Mouse (Mus musculus): ENCODE results near the gene Aph1c.
A peak's percentile ranks its signal among the peaks of the same experiment; 100 is the strongest.

Gene Aph1c

DNA sequence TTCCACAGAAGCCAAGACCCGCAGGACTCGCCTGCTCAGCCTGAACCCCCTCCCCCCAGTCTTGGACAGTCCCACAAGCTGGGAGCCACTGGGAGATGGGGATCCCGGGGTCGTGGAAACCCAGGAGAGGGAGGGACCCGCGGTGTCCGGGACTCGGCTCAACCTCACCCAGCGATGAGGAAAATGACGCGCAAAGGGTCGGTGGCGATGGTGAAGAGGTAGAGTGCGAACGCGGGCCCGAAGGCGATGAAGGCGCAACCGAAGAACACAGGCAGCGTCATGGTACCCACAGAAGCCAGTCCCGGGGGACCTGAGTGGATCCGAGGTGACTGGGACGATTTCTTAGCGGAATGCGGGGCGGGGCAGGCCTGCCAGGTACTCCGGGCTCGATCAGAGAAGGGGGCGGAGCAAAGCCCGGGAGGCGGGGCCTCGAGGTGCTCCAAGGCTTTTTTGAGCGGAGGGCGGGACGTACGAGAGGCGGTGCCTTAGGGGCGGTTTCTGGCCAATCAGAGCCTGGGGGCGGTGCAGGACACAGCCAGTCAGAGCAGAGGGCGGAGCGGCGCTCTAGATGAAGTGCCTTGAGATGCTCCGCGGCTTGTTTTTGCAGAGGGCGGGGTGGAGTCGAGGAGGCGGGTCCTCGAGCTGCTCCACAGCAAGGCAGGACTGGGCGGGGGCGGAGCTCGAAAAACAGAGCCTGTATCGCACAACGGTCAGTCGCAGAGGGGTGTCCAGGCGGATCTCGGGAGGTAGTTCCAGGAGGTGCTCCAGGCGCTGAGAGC, at the start of gene Aph1c:
Aph1c (minus strand) TSS at position 409 of the 779 bp plus-strand sequence.
- Histone ChIP-seq H3K4me3 (replicated peaks; ENCODE audit: low read length) (peak within 1 kb of the TSS; percentile 87), H3K36me3 (ENCODE audit: insufficient read depth, low read length) (no peaks in the 10 kb centered on the region), H3K27me3 (ENCODE audit: insufficient read depth, low read length) (peaks cover 37% of the 10 kb centered on the region), H3K4me1 (replicated peaks; ENCODE audit: low read depth, low read length) (peaks cover 14% of the 10 kb centered on the region), H3K9me3 (ENCODE audit: low read length) (no peaks in the 10 kb centered on the region)
- TF ChIP-seq NANOG (IDR thresholded peaks at IDR 0.05; ENCODE audit: borderline replicate concordance, low read length): no peak
- TF ChIP-seq POU5F1 (IDR thresholded peaks at IDR 0.05; ENCODE audit: borderline replicate concordance, low read length): no peak
- no peak for TF ChIP-seq CTCF (conservative IDR thresholded peaks at IDR 0.05; ENCODE audit: low read length)

DNA sequence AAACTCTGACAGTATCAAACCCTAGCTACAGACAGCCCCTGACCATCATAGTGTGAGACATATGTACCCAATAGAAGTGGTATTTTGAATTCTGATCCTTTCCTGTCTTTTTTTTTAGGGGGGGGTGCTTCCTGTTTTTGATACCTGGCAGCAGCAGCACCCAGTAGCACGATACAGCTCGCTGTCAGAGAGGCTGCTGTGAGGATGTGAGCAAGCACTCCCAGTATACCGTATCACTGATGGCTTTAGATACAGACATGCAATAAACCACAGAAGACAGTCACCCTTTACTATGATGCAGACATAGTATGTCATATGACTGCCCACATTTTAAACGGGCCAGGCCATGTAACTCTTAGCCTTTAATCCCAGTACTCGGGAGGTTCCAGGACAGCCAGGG, 49.0 kb upstream of the Aph1c start:
- no peaks in the 10 kb centered on the region for H3K27me3 ChIP-seq (ENCODE audit: insufficient read depth, low read length)
- H3K4me3 ChIP-seq (replicated peaks; ENCODE audit: low read length): no peak overlapping the region
- TF ChIP-seq POU5F1 (IDR thresholded peaks at IDR 0.05; ENCODE audit: borderline replicate concordance, low read length) (no peak), CTCF (conservative IDR thresholded peaks at IDR 0.05; ENCODE audit: low read length) (no peak), NANOG (IDR thresholded peaks at IDR 0.05; ENCODE audit: borderline replicate concordance, low read length) (no peak)
- H3K36me3 ChIP-seq (ENCODE audit: insufficient read depth, low read length): no peaks in the 10 kb centered on the region
- H3K9me3 ChIP-seq (ENCODE audit: low read length): no peaks in the 10 kb centered on the region
- H3K4me1 ChIP-seq (replicated peaks; ENCODE audit: low read depth, low read length): peaks cover 9% of the 10 kb centered on the region; the same call in 1 of the 2 replicates

DNA sequence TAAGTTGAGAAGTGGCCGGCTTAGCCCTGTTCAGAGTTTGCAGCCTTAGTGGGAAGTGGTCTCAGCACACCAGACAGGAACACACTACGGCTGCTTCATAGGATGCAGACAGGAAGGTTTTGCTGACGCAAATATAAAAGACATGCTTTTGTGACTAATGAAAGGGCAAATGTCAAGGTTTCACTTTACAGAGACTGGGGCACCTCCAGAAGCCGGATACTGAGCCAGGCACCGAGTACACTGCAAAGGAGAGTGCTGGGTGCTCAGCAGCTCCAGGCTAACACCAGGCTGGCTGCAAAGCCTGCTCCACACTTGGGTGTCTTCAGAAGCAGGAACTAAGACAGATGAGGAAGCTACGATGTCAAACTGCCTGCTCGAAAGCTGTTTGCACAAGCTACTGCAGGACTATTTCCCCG, 47.9 kb upstream of the Aph1c start:
- TF ChIP-seq CTCF (conservative IDR thresholded peaks at IDR 0.05; ENCODE audit: low read length) (no peak), POU5F1 (IDR thresholded peaks at IDR 0.05; ENCODE audit: borderline replicate concordance, low read length) (no peak), NANOG (IDR thresholded peaks at IDR 0.05; ENCODE audit: borderline replicate concordance, low read length) (no peak)
- Histone ChIP-seq H3K36me3 (ENCODE audit: insufficient read depth, low read length) (no peaks in the 10 kb centered on the region), H3K9me3 (ENCODE audit: low read length) (no peaks in the 10 kb centered on the region), H3K4me3 (replicated peaks; ENCODE audit: low read length) (no peak overlapping the region), H3K4me1 (replicated peaks; ENCODE audit: low read depth, low read length) (peaks cover 9% of the 10 kb centered on the region; the same call in 1 of the 2 replicates), H3K27me3 (ENCODE audit: insufficient read depth, low read length) (no peaks in the 10 kb centered on the region)

DNA sequence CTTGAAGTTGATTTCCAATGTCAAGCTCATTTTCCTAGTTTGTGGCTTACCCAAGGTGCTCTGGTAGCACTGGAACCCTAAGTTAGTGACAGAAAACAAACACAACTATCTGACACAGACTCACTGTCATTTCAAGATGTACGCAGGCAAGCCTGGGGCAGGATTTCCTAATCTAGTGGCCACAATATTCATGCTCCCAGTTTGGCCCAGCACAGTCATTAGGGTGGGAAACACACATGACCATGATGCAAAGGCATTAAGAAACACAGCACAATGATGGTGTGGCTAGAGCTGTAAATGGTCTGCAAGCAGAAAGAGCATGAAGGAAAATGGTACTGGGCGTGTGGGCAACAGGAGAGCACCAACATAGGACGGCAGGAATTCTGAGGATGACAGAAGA, 47.3 kb upstream of the Aph1c start:
- Histone ChIP-seq H3K36me3 (ENCODE audit: insufficient read depth, low read length) (no peaks in the 10 kb centered on the region), H3K27me3 (ENCODE audit: insufficient read depth, low read length) (no peaks in the 10 kb centered on the region), H3K4me1 (replicated peaks; ENCODE audit: low read depth, low read length) (peaks cover 4% of the 10 kb centered on the region; the same call in 1 of the 2 replicates), H3K9me3 (ENCODE audit: low read length) (no peaks in the 10 kb centered on the region), H3K4me3 (replicated peaks; ENCODE audit: low read length) (no peak overlapping the region)
- TF ChIP-seq CTCF (conservative IDR thresholded peaks at IDR 0.05; ENCODE audit: low read length) (no peak), POU5F1 (IDR thresholded peaks at IDR 0.05; ENCODE audit: borderline replicate concordance, low read length) (no peak), NANOG (IDR thresholded peaks at IDR 0.05; ENCODE audit: borderline replicate concordance, low read length) (no peak)

DNA sequence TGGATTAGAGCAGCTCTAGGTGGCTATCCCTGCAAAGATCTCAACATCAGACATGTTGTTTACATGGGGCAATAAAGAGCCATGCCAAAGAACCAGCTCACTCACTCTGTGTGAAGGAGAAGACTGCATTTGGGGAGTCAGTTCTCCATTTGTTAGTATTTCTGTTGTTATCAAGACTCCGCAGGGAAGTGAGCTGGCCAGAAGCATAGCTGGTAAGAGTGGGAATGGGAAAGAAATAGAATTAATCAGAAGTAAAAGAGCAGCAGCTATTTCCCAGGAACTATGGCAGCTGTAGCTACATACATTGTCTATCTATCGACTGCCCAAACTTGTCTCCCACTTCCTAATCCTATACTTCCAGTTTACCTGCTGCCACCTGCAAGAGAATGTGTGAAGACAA, 46.2 kb upstream of the Aph1c start:
- H3K36me3 ChIP-seq (ENCODE audit: insufficient read depth, low read length): no peaks in the 10 kb centered on the region
- no peak overlapping the region for H3K4me3 ChIP-seq (replicated peaks; ENCODE audit: low read length)
- no peaks in the 10 kb centered on the region for H3K4me1 ChIP-seq (replicated peaks; ENCODE audit: low read depth, low read length)
- TF ChIP-seq POU5F1 (IDR thresholded peaks at IDR 0.05; ENCODE audit: borderline replicate concordance, low read length): no peak
- TF ChIP-seq CTCF (conservative IDR thresholded peaks at IDR 0.05; ENCODE audit: low read length): no peak
- TF ChIP-seq NANOG (IDR thresholded peaks at IDR 0.05; ENCODE audit: borderline replicate concordance, low read length): no peak
- no peaks in the 10 kb centered on the region for H3K9me3 ChIP-seq (ENCODE audit: low read length)
- no peaks in the 10 kb centered on the region for H3K27me3 ChIP-seq (ENCODE audit: insufficient read depth, low read length)

DNA sequence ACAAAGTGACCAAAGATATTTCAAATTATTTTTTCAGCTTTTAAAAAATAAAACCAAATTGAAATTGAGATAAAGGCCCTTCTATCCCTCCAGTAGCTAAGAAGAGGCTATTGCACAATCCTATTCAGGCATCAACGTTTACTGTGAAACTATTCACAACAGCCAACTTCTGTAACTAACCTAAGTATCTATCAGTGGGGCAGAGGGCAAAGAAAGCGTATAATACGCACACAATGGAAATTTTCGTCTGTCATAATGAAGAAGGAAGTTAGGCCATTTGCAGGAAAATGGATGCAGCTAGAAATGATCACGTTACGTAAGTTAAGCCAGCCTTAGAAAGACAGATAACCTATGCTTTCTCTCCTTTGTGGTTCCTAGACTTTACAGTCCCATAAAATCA, 45.0 kb upstream of the Aph1c start:
- H3K36me3 ChIP-seq (ENCODE audit: insufficient read depth, low read length): no peaks in the 10 kb centered on the region
- TF ChIP-seq NANOG (IDR thresholded peaks at IDR 0.05; ENCODE audit: borderline replicate concordance, low read length) (no peak), POU5F1 (IDR thresholded peaks at IDR 0.05; ENCODE audit: borderline replicate concordance, low read length) (no peak), CTCF (conservative IDR thresholded peaks at IDR 0.05; ENCODE audit: low read length) (no peak)
- no peaks in the 10 kb centered on the region for H3K27me3 ChIP-seq (ENCODE audit: insufficient read depth, low read length)
- no peak overlapping the region for H3K4me3 ChIP-seq (replicated peaks; ENCODE audit: low read length)
- no peaks in the 10 kb centered on the region for H3K9me3 ChIP-seq (ENCODE audit: low read length)
- H3K4me1 ChIP-seq (replicated peaks; ENCODE audit: low read depth, low read length): no peaks in the 10 kb centered on the region

DNA sequence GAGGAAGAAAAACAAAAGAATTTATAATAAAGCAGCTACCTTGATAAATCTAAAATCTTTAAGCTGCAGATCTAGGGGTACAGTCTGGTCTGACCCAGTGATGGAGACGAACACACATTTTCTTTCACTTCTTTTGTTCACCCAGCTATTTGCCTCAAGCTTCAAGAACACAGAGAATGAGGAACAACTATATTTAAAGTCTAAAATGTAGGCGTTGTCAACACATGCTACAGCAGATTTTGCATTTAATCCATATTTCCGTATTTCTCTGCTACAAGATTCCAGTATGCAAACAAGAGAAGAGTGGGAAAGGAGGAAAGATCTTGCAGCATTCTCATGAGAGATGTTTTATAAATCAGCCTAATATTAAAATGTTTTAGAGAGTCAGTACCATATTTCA, 44.4 kb upstream of the Aph1c start:
- TF ChIP-seq NANOG (IDR thresholded peaks at IDR 0.05; ENCODE audit: borderline replicate concordance, low read length): no peak
- H3K27me3 ChIP-seq (ENCODE audit: insufficient read depth, low read length): no peaks in the 10 kb centered on the region
- no peaks in the 10 kb centered on the region for H3K9me3 ChIP-seq (ENCODE audit: low read length)
- H3K36me3 ChIP-seq (ENCODE audit: insufficient read depth, low read length): no peaks in the 10 kb centered on the region
- no peaks in the 10 kb centered on the region for H3K4me1 ChIP-seq (replicated peaks; ENCODE audit: low read depth, low read length)
- no peak overlapping the region for H3K4me3 ChIP-seq (replicated peaks; ENCODE audit: low read length)

DNA sequence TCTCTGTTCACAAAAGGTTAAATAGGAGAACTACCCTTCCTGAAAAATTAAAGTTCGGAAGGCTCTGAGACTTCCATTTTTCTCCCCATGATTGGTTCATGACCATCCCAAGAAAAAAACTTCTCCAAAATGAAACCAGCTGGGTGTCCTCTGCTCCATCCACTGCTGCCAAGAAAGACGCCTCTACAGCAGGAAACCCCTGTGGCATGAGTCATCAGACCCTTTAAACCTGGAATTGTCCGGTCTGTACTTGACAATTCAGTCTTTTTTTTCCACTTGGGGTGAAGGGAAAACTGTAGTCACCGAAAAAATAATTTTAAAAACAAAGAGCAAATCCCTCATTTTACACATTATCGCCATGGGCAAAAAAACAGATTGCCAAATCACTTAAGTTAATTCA, 42.1 kb upstream of the Aph1c start:
- no peaks in the 10 kb centered on the region for H3K4me1 ChIP-seq (replicated peaks; ENCODE audit: low read depth, low read length)
- H3K9me3 ChIP-seq (ENCODE audit: low read length): no peaks in the 10 kb centered on the region
- H3K27me3 ChIP-seq (ENCODE audit: insufficient read depth, low read length): no peaks in the 10 kb centered on the region
- no peak overlapping the region for H3K4me3 ChIP-seq (replicated peaks; ENCODE audit: low read length)
- H3K36me3 ChIP-seq (ENCODE audit: insufficient read depth, low read length): no peaks in the 10 kb centered on the region
- TF ChIP-seq NANOG (IDR thresholded peaks at IDR 0.05; ENCODE audit: borderline replicate concordance, low read length): no peak
- no peak for TF ChIP-seq CTCF (conservative IDR thresholded peaks at IDR 0.05; ENCODE audit: low read length)
- no peak for TF ChIP-seq POU5F1 (IDR thresholded peaks at IDR 0.05; ENCODE audit: borderline replicate concordance, low read length)

DNA sequence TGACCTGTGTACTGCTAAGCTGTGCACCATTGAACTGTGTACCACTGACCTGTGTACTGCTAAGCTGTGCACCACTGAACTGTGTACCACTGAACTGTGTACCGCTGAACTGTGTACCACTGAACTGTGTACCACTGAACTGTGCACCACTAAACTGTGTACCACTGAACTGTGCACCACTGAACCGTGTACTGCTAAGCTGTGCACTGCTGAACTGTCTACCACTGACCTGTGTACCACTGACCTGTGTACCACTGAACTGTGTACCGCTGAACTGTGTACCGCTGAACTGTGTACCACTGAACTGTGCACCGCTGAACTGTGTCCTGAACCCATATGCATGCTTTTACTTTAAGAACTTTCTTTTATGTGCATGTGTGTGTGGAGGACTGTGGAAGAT, 39.8 kb upstream of the Aph1c start:
- no peak for TF ChIP-seq CTCF (conservative IDR thresholded peaks at IDR 0.05; ENCODE audit: low read length)
- no peak for TF ChIP-seq POU5F1 (IDR thresholded peaks at IDR 0.05; ENCODE audit: borderline replicate concordance, low read length)
- no peak for TF ChIP-seq NANOG (IDR thresholded peaks at IDR 0.05; ENCODE audit: borderline replicate concordance, low read length)
- Histone ChIP-seq H3K36me3 (ENCODE audit: insufficient read depth, low read length) (no peaks in the 10 kb centered on the region), H3K4me1 (replicated peaks; ENCODE audit: low read depth, low read length) (no peaks in the 10 kb centered on the region), H3K4me3 (replicated peaks; ENCODE audit: low read length) (no peak overlapping the region), H3K27me3 (ENCODE audit: insufficient read depth, low read length) (no peaks in the 10 kb centered on the region), H3K9me3 (ENCODE audit: low read length) (no peaks in the 10 kb centered on the region)
